Mouse (Mus musculus) heart, adult 8-10 months (tissue): Measurements from ENCODE around the gene Ptprm. TPM values are rescaled to one million over a fixed set of nuclear protein-coding genes. Genes with fewer than 3 reads are reported as not detected.

ENCODE experiments used
- DNase-seq: peaks from one replicate; pipeline ENCODE4 v3.0.0; 2022; ENCODE audit warnings: low spot score
- total RNA-seq, 4 experiments: library from RNA; stranded (reverse); gene quantifications; 2 replicates each; pipeline ENCODE4 v1.2.4; 2022

Ptprm gene
- total RNA-seq, result 100 to 1,000 TPM in 1 of 4 experiments, 10 to 100 TPM in 3; 82.4 to 102 (median 88.8) TPM

- DNase-seq, result peak; percentile 84
These were observed at the start of gene Ptprm for GRCm38 (mm10) chr17:67354451-67355011. Gene Ptprm (minus strand): TSS chr17:67354457.

- DNase-seq, result no peak
These were observed 41.9 kb upstream of the Ptprm start for GRCm38 (mm10) chr17:67396205-67396604.

- peak; percentile 31 for DNase-seq
These were observed 36.6 kb upstream of the Ptprm start for GRCm38 (mm10) chr17:67390851-67391250.

- DNase-seq, result no peak
These were observed 33.9 kb upstream of the Ptprm start for GRCm38 (mm10) chr17:67388171-67388570.

GRCm38 (mm10) chr17:67385286-67385685, 31.0 kb upstream of the Ptprm start:
- no peak for DNase-seq

- DNase-seq, result no peak
These were observed 29.4 kb upstream of the Ptprm start for GRCm38 (mm10) chr17:67383635-67384034.

- DNase-seq, result no peak
These were observed 27.4 kb upstream of the Ptprm start for GRCm38 (mm10) chr17:67381618-67382017.

GRCm38 (mm10) chr17:67367866-67368265, 13.6 kb upstream of the Ptprm start:
- no peak for DNase-seq

GRCm38 (mm10) chr17:67364491-67364890, 10.2 kb upstream of the Ptprm start:
- DNase-seq, result no peak

- no peak for DNase-seq
These were observed 9.3 kb upstream of the Ptprm start for GRCm38 (mm10) chr17:67363377-67364070.

- DNase-seq, result no peak
These were observed 7.9 kb upstream of the Ptprm start for GRCm38 (mm10) chr17:67362131-67362530.

GRCm38 (mm10) chr17:67360606-67361005, 6.3 kb upstream of the Ptprm start:
- no peak for DNase-seq

GRCm38 (mm10) chr17:67359578-67359977, 5.3 kb upstream of the Ptprm start:
- no peak for DNase-seq

- DNase-seq, result no peak
These were observed 4.3 kb upstream of the Ptprm start for GRCm38 (mm10) chr17:67358541-67358940.

- no peak for DNase-seq
These were observed 2.9 kb upstream of the Ptprm start for GRCm38 (mm10) chr17:67357191-67357590.

GRCm38 (mm10) chr17:67355251-67355650, 994 bp upstream of the Ptprm start:
- DNase-seq, result no peak

- DNase-seq, result peak; percentile 63
These were observed 334 bp downstream of the Ptprm start for GRCm38 (mm10) chr17:67353796-67354450.

GRCm38 (mm10) chr17:67352956-67353795, 1.1 kb downstream of the Ptprm start:
- peak; percentile 38 for DNase-seq

- DNase-seq, result no peak
These were observed 2.8 kb downstream of the Ptprm start for GRCm38 (mm10) chr17:67351423-67351822.

GRCm38 (mm10) chr17:67350536-67350935, 3.7 kb downstream of the Ptprm start:
- DNase-seq, result no peak

- DNase-seq, result no peak
These were observed 4.7 kb downstream of the Ptprm start for GRCm38 (mm10) chr17:67349594-67349993.

GRCm38 (mm10) chr17:67346921-67347320, 7.3 kb downstream of the Ptprm start:
- peak; percentile 53 for DNase-seq
